Mouse (Mus musculus) MEL (cell line): Measurements from ENCODE around the gene Cblb. TPM values are rescaled to one million over a fixed set of nuclear protein-coding genes. Genes with fewer than 3 reads are reported as not detected.

ENCODE experiments used
- DNase-seq: peaks from one replicate; pipeline ENCODE4 v3.0.0; 2011; ENCODE audit warnings: low read depth, low spot score
- H3K27ac ChIP-seq: 2 replicates; pipeline ENCODE4 v1.5.1; 2012; ENCODE audit warnings: low read depth, mild to moderate bottlenecking, control low read depth, low read length, moderate library complexity; ENCODE audit not compliant: control insufficient read depth
- H3K27me3 ChIP-seq, 2 experiments: fragments of 150-350 bp in 1 of 2; sonication (generic) in 1 of 2; 2 replicates each; pipeline ENCODE4 v1.6.1; 2012; ENCODE audit warnings: low read length in 2 of 2, mild to moderate bottlenecking in 2 of 2, improper control_type of control experiment in 1 of 2, moderate library complexity in 1 of 2; ENCODE audit not compliant: insufficient read depth in 2 of 2, control insufficient read depth in 1 of 2
- H3K36me3 ChIP-seq, 2 experiments: 2 replicates each; pipeline ENCODE4 v1.6.1; 2012 to 2014; ENCODE audit warnings: low read length in 2 of 2, improper control_type of control experiment in 1 of 2, inconsistent platforms in 1 of 2, mild to moderate bottlenecking in 1 of 2; ENCODE audit not compliant: insufficient read depth in 2 of 2, control insufficient read depth in 1 of 2
- H3K4me1 ChIP-seq, 2 experiments: fragments of 150-350 bp in 1 of 2; sonication (generic) in 1 of 2; 2 replicates each; pipeline ENCODE4 v1.6.1; 2012; ENCODE audit warnings: low read length in 2 of 2, improper control_type of control experiment in 1 of 2, mild to moderate bottlenecking in 1 of 2; ENCODE audit not compliant: insufficient read depth in 2 of 2, control insufficient read depth in 1 of 2
- H3K4me3 ChIP-seq, 2 experiments: fragments of 150-350 bp in 1 of 2; sonication (generic) in 1 of 2; 2 replicates each; pipeline ENCODE4 v1.5.1; 2012; ENCODE audit warnings: low read depth in 2 of 2, low read length in 2 of 2, mild to moderate bottlenecking in 2 of 2, moderate library complexity in 2 of 2, control low read depth in 1 of 2, improper control_type of control experiment in 1 of 2; ENCODE audit not compliant: control insufficient read depth in 1 of 2, insufficient read depth in 1 of 2
- H3K79me2 ChIP-seq: 2 replicates; pipeline ENCODE4 v1.6.1; 2012; ENCODE audit warnings: mild to moderate bottlenecking, low read length, moderate library complexity; ENCODE audit not compliant: control insufficient read depth, poor library complexity, insufficient read depth
- H3K9ac ChIP-seq: 2 replicates; pipeline ENCODE4 v1.6.1; 2012; ENCODE audit warnings: low read depth, mild to moderate bottlenecking, control low read depth, low read length, moderate library complexity; ENCODE audit not compliant: control insufficient read depth, poor library complexity, severe bottlenecking
- H3K9me3 ChIP-seq: fragments of 150-350 bp; sonication (generic); replicated peaks from 2 replicates; pipeline ENCODE4 v1.6.1; 2012; ENCODE audit warnings: mild to moderate bottlenecking, low read length, improper control_type of control experiment, moderate library complexity; ENCODE audit not compliant: insufficient read depth
- BHLHE40 ChIP-seq: IDR thresholded peaks from 2 replicates; pipeline ENCODE4 v1.6.1; 2012; ENCODE audit warnings: low read depth, mild to moderate bottlenecking, inconsistent platforms, low read length, improper control_type of control experiment, borderline replicate concordance
- CHD1 ChIP-seq: IDR thresholded peaks from 2 replicates; pipeline ENCODE4 v1.6.1; 2012; ENCODE audit warnings: low read depth, mild to moderate bottlenecking, inconsistent platforms, low read length, improper control_type of control experiment
- CHD2 ChIP-seq: IDR thresholded peaks from 2 replicates; pipeline ENCODE4 v1.6.1; 2011; ENCODE audit warnings: low read length, improper control_type of control experiment
- CTCF ChIP-seq, 3 experiments: IDR thresholded peaks in 2 of 3; conservative IDR thresholded peaks in 1 of 3; 2 replicates each; pipeline ENCODE4 v1.5.1; 2011 to 2012; ENCODE audit warnings: low read length in 3 of 3, low read depth in 2 of 3, mild to moderate bottlenecking in 2 of 3, improper control_type of control experiment in 1 of 3, inconsistent platforms in 1 of 3, mixed read lengths in 1 of 3, moderate library complexity in 1 of 3; ENCODE audit not compliant: control insufficient read depth in 1 of 3, insufficient read depth in 1 of 3, poor library complexity in 1 of 3, severe bottlenecking in 1 of 3
- E2F4 ChIP-seq: IDR thresholded peaks from 2 replicates; pipeline ENCODE4 v1.6.1; 2011; ENCODE audit warnings: low read depth, low read length, improper control_type of control experiment, borderline replicate concordance
- ELF1 ChIP-seq: IDR thresholded peaks from 2 replicates; pipeline ENCODE4 v1.6.1; 2014; ENCODE audit warnings: low read depth, mild to moderate bottlenecking, inconsistent platforms, low read length, improper control_type of control experiment, moderate library complexity
- EP300 ChIP-seq, 2 experiments: IDR thresholded peaks; 2 replicates each; pipeline ENCODE4 v1.6.1; 2011; ENCODE audit warnings: improper control_type of control experiment in 2 of 2, low read length in 2 of 2, low read depth in 1 of 2, mild to moderate bottlenecking in 1 of 2
- GABPA ChIP-seq: IDR thresholded peaks from 2 replicates; pipeline ENCODE4 v1.6.1; 2012; ENCODE audit warnings: low read depth, mild to moderate bottlenecking, inconsistent platforms, low read length, improper control_type of control experiment, moderate library complexity
- MAX ChIP-seq: IDR thresholded peaks from 2 replicates; pipeline ENCODE4 v1.6.1; 2011; ENCODE audit warnings: low read length, improper control_type of control experiment
- MAZ ChIP-seq: IDR thresholded peaks from 2 replicates; pipeline ENCODE4 v1.6.1; 2012; ENCODE audit warnings: low read depth, mild to moderate bottlenecking, inconsistent platforms, low read length, improper control_type of control experiment
- MXI1 ChIP-seq: IDR thresholded peaks from 2 replicates; pipeline ENCODE4 v1.6.1; 2011; ENCODE audit warnings: mild to moderate bottlenecking, low read depth, low read length, improper control_type of control experiment
- NELFE ChIP-seq: IDR thresholded peaks from 2 replicates; pipeline ENCODE4 v1.6.1; 2011; ENCODE audit warnings: low read depth, low read length, improper control_type of control experiment
- NRF1 ChIP-seq: IDR thresholded peaks from 2 replicates; pipeline ENCODE4 v1.6.1; 2014; ENCODE audit warnings: low read depth, mild to moderate bottlenecking, inconsistent platforms, low read length, improper control_type of control experiment, moderate library complexity; ENCODE audit not compliant: poor library complexity, insufficient read depth, severe bottlenecking
- POLR2A ChIP-seq, 2 experiments: IDR thresholded peaks; 2 replicates each; pipeline ENCODE4 v1.6.1; 2011 to 2012; ENCODE audit warnings: low read length in 2 of 2, mild to moderate bottlenecking in 2 of 2, control low read depth in 1 of 2, improper control_type of control experiment in 1 of 2, low read depth in 1 of 2, moderate library complexity in 1 of 2; ENCODE audit not compliant: control insufficient read depth in 1 of 2, insufficient read depth in 1 of 2, poor library complexity in 1 of 2
- POLR2AphosphoS5 ChIP-seq: IDR thresholded peaks from 2 replicates; pipeline ENCODE4 v1.6.1; 2012; ENCODE audit warnings: low read depth, borderline replicate concordance, mild to moderate bottlenecking, inconsistent platforms, low read length, moderate library complexity, mixed read lengths
- RAD21 ChIP-seq: IDR thresholded peaks from 2 replicates; pipeline ENCODE4 v1.6.1; 2011; ENCODE audit warnings: mild to moderate bottlenecking, low read depth, low read length, improper control_type of control experiment
- TBP ChIP-seq: IDR thresholded peaks from 2 replicates; pipeline ENCODE4 v1.8.0; 2011; ENCODE audit warnings: low read depth, low read length, improper control_type of control experiment
- UBTF ChIP-seq: IDR thresholded peaks from 2 replicates; pipeline ENCODE4 v1.6.1; 2012; ENCODE audit warnings: low read depth, mild to moderate bottlenecking, inconsistent platforms, low read length, improper control_type of control experiment, moderate library complexity, borderline replicate concordance; ENCODE audit not compliant: insufficient read depth
- USF1 ChIP-seq: IDR thresholded peaks from 2 replicates; pipeline ENCODE4 v1.6.1; 2014; ENCODE audit warnings: low read depth, mild to moderate bottlenecking, inconsistent platforms, low read length, improper control_type of control experiment, moderate library complexity
- USF2 ChIP-seq, 2 experiments: IDR thresholded peaks; 2 replicates each; pipeline ENCODE4 v1.6.1; 2011 to 2012; ENCODE audit warnings: improper control_type of control experiment in 2 of 2, low read length in 2 of 2, borderline replicate concordance in 1 of 2, inconsistent platforms in 1 of 2, low read depth in 1 of 2, mild to moderate bottlenecking in 1 of 2; ENCODE audit not compliant: insufficient read depth in 1 of 2
- ZC3H11A ChIP-seq: IDR thresholded peaks from 2 replicates; pipeline ENCODE4 v1.6.1; 2012; ENCODE audit warnings: low read depth, mild to moderate bottlenecking, inconsistent platforms, low read length, improper control_type of control experiment
- ZKSCAN1 ChIP-seq: IDR thresholded peaks from 2 replicates; pipeline ENCODE4 v1.6.1; 2012; ENCODE audit warnings: low read depth, mild to moderate bottlenecking, inconsistent platforms, low read length, improper control_type of control experiment, moderate library complexity
- ZNF384 ChIP-seq: IDR thresholded peaks from 2 replicates; pipeline ENCODE4 v1.6.1; 2012; ENCODE audit warnings: low read depth, mild to moderate bottlenecking, inconsistent platforms, low read length, improper control_type of control experiment
- polyA plus RNA-seq, 2 experiments: library from polyadenylated mRNA; stranded (reverse) in 1 of 2; unstranded in 1 of 2; fragments of >175 nt in 1 of 2; fragments of >200 nt in 1 of 2; gene quantifications; 2 replicates each; pipeline versions ENCODE4 v1.2.1 to v1.2.4; 2012; ENCODE audit warnings: low replicate concordance in 2 of 2, low read depth in 1 of 2; ENCODE audit not compliant: insufficient read length in 2 of 2, insufficient read depth in 1 of 2, missing spikeins in 1 of 2
- total RNA-seq: library from RNA; depleted of rRNA; stranded (reverse); fragments of 300-350 nt; gene quantifications from 2 replicates; pipeline ENCODE4 v1.2.3, GENCODE M21; 2012

The Cblb gene
- total and polyA plus RNA-seq, 3 experiments = 1.5 to 5.7 TPM; not detected in 1

DNA sequence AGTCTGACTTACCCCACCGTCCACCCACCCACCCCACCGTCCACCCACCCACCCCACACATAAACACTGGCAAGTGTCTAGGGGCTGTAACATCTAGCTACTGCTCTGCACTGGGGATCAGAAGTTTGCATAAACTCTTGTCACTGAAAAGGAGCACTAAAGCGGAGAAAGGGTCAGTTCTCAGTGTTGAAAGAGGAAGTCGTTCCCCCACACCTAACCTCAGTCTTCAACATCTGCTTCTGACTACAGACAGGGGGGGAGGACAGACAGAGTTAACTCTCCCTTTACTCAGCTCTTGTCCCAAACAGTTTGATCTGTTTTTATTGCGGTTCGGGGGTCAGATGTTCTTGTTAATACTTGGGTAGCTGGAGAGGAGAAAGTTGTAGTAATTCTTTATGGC is 59.9 kb downstream of the Cblb start:
- Histone ChIP-seq H3K9me3 (no peaks in the 10 kb centered on the region), H3K36me3 (peaks cover 0 to 2% of the 10 kb centered on the region in 2 experiments; a peak in 1 of 4 replicates), H3K4me3 (no peak overlapping the region), H3K79me2 (no peaks in the 10 kb centered on the region), H3K4me1 (peaks cover 5 to 7% of the 10 kb centered on the region in 2 experiments), H3K9ac (no peak overlapping the region), H3K27me3 (no peaks in the 10 kb centered on the region), H3K27ac (no peak overlapping the region)
- peak; percentile 67 for DNase-seq
- TF ChIP-seq BHLHE40 = no peak
- TF ChIP-seq CHD1 = no peak
- no peak for TF ChIP-seq GABPA
- no peak for TF ChIP-seq USF2 (IDR thresholded peaks at IDR 0.05; ENCODE audit: borderline replicate concordance in 1 of 2, insufficient read depth in 1 of 2, low read depth in 1 of 2, low read length in 2 of 2)
- TF ChIP-seq E2F4 = no peak
- no peak for TF ChIP-seq MAZ
- no peak for TF ChIP-seq ZC3H11A
- no peak for TF ChIP-seq NELFE
- TF ChIP-seq TBP = no peak
- TF ChIP-seq ZNF384 = no peak
- TF ChIP-seq CHD2 = no peak

DNA sequence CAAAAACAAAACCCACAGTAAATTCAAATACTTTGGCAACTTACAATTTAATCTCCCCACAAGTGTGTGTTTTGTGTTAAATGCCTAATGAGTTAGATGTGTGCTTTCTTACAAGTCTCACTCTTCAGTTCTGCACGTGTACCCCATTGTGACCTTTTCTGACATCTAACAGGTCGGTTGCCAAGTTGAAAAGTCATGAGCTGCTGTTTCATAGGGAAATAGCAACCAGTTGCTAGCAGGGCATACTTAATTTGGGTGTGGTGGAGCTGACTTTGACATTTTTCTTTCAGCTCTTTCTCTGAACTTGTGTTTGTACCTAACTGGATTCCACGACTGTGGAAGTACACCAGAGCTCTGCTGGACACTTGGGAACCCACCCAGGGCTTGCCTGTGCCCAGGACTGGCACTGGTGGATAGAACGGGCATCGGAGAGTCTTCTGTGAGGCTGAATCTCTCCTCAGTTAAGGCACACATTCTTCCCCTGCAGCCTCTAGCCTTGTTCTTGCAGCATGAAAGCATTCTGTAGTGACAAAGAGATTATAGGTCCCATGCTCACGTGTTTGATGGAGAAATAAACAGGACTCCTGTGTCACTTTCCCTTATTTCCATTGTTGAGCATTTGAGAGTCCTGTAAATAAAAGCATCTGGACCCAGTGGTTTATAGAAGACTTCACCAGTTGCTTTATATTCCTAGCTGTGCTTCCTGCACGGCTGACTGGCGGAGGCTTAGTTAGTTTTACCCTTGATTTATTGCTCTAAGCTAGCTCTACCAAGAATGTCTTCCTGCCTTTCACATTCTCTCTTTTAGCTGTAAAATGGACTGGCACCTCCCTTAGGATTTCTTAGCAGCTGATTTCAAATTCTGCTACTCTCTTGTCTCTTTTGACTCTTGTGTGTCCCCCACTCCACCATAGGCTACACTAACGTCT is 62.6 kb downstream of the Cblb start:
- Histone ChIP-seq H3K9me3 (no peaks in the 10 kb centered on the region), H3K4me3 (no peak overlapping the region), H3K9ac (no peak overlapping the region), H3K27ac (no peak overlapping the region), H3K79me2 (no peaks in the 10 kb centered on the region), H3K36me3 (peaks cover 0 to 2% of the 10 kb centered on the region in 2 experiments; a peak in 1 of 4 replicates), H3K27me3 (no peaks in the 10 kb centered on the region), H3K4me1 (peaks cover 5 to 7% of the 10 kb centered on the region in 2 experiments)
- TF ChIP-seq NELFE (no peak), RAD21 (no peak), CTCF (IDR thresholded peaks at IDR 0.05 in 2 of 3, conservative IDR thresholded peaks at IDR 0.05 in 1 of 3; ENCODE audit: control insufficient read depth in 1 of 3, insufficient read depth in 1 of 3, low read depth in 2 of 3, low read length in 3 of 3, poor library complexity in 1 of 3, severe bottlenecking in 1 of 3) (no peak), UBTF (no peak), MAX (no peak), NRF1 (no peak), USF2 (IDR thresholded peaks at IDR 0.05; ENCODE audit: borderline replicate concordance in 1 of 2, insufficient read depth in 1 of 2, low read depth in 1 of 2, low read length in 2 of 2) (no peak), EP300 (IDR thresholded peaks at IDR 0.05; ENCODE audit: low read depth in 1 of 2, low read length in 2 of 2) (no peak), USF1 (no peak), GABPA (no peak), MXI1 (no peak), POLR2A (IDR thresholded peaks at IDR 0.05; ENCODE audit: control insufficient read depth in 1 of 2, insufficient read depth in 1 of 2, low read depth in 1 of 2, low read length in 2 of 2, poor library complexity in 1 of 2) (no peak), ZKSCAN1 (no peak), ELF1 (no peak), POLR2AphosphoS5 (no peak)
- no peak for DNase-seq
